Mouse (Mus musculus) MEL (cell line): Measurements from ENCODE around the gene Pttg1ip. TPM values are rescaled to one million over a fixed set of nuclear protein-coding genes. Genes with fewer than 3 reads are reported as not detected.
A peak's percentile ranks its signal among the peaks of the same experiment; 100 is the strongest.

Experiments
- DNase-seq: peaks from one replicate; pipeline ENCODE4 v3.0.0; 2011; ENCODE audit warnings: low read depth, low spot score
- H3K27ac ChIP-seq: 2 replicates; pipeline ENCODE4 v1.5.1; 2012; ENCODE audit warnings: low read depth, mild to moderate bottlenecking, control low read depth, low read length, moderate library complexity; ENCODE audit not compliant: control insufficient read depth
- H3K27me3 ChIP-seq, 2 experiments: fragments of 150-350 bp in 1 of 2; sonication (generic) in 1 of 2; 2 replicates each; pipeline ENCODE4 v1.6.1; 2012; ENCODE audit warnings: low read length in 2 of 2, mild to moderate bottlenecking in 2 of 2, improper control_type of control experiment in 1 of 2, moderate library complexity in 1 of 2; ENCODE audit not compliant: insufficient read depth in 2 of 2, control insufficient read depth in 1 of 2
- H3K36me3 ChIP-seq, 2 experiments: 2 replicates each; pipeline ENCODE4 v1.6.1; 2012 to 2014; ENCODE audit warnings: low read length in 2 of 2, improper control_type of control experiment in 1 of 2, inconsistent platforms in 1 of 2, mild to moderate bottlenecking in 1 of 2; ENCODE audit not compliant: insufficient read depth in 2 of 2, control insufficient read depth in 1 of 2
- H3K4me1 ChIP-seq, 2 experiments: fragments of 150-350 bp in 1 of 2; sonication (generic) in 1 of 2; 2 replicates each; pipeline ENCODE4 v1.6.1; 2012; ENCODE audit warnings: low read length in 2 of 2, improper control_type of control experiment in 1 of 2, mild to moderate bottlenecking in 1 of 2; ENCODE audit not compliant: insufficient read depth in 2 of 2, control insufficient read depth in 1 of 2
- H3K4me3 ChIP-seq, 2 experiments: fragments of 150-350 bp in 1 of 2; sonication (generic) in 1 of 2; 2 replicates each; pipeline ENCODE4 v1.5.1; 2012; ENCODE audit warnings: low read depth in 2 of 2, low read length in 2 of 2, mild to moderate bottlenecking in 2 of 2, moderate library complexity in 2 of 2, control low read depth in 1 of 2, improper control_type of control experiment in 1 of 2; ENCODE audit not compliant: control insufficient read depth in 1 of 2, insufficient read depth in 1 of 2
- H3K79me2 ChIP-seq: 2 replicates; pipeline ENCODE4 v1.6.1; 2012; ENCODE audit warnings: mild to moderate bottlenecking, low read length, moderate library complexity; ENCODE audit not compliant: control insufficient read depth, poor library complexity, insufficient read depth
- H3K9ac ChIP-seq: 2 replicates; pipeline ENCODE4 v1.6.1; 2012; ENCODE audit warnings: low read depth, mild to moderate bottlenecking, control low read depth, low read length, moderate library complexity; ENCODE audit not compliant: control insufficient read depth, poor library complexity, severe bottlenecking
- H3K9me3 ChIP-seq: fragments of 150-350 bp; sonication (generic); replicated peaks from 2 replicates; pipeline ENCODE4 v1.6.1; 2012; ENCODE audit warnings: mild to moderate bottlenecking, low read length, improper control_type of control experiment, moderate library complexity; ENCODE audit not compliant: insufficient read depth
- BHLHE40 ChIP-seq: IDR thresholded peaks from 2 replicates; pipeline ENCODE4 v1.6.1; 2012; ENCODE audit warnings: low read depth, mild to moderate bottlenecking, inconsistent platforms, low read length, improper control_type of control experiment, borderline replicate concordance
- CHD1 ChIP-seq: IDR thresholded peaks from 2 replicates; pipeline ENCODE4 v1.6.1; 2012; ENCODE audit warnings: low read depth, mild to moderate bottlenecking, inconsistent platforms, low read length, improper control_type of control experiment
- CHD2 ChIP-seq: IDR thresholded peaks from 2 replicates; pipeline ENCODE4 v1.6.1; 2011; ENCODE audit warnings: low read length, improper control_type of control experiment
- CTCF ChIP-seq, 3 experiments: IDR thresholded peaks in 2 of 3; conservative IDR thresholded peaks in 1 of 3; 2 replicates each; pipeline ENCODE4 v1.5.1; 2011 to 2012; ENCODE audit warnings: low read length in 3 of 3, low read depth in 2 of 3, mild to moderate bottlenecking in 2 of 3, improper control_type of control experiment in 1 of 3, inconsistent platforms in 1 of 3, mixed read lengths in 1 of 3, moderate library complexity in 1 of 3; ENCODE audit not compliant: control insufficient read depth in 1 of 3, insufficient read depth in 1 of 3, poor library complexity in 1 of 3, severe bottlenecking in 1 of 3
- E2F4 ChIP-seq: IDR thresholded peaks from 2 replicates; pipeline ENCODE4 v1.6.1; 2011; ENCODE audit warnings: low read depth, low read length, improper control_type of control experiment, borderline replicate concordance
- ELF1 ChIP-seq: IDR thresholded peaks from 2 replicates; pipeline ENCODE4 v1.6.1; 2014; ENCODE audit warnings: low read depth, mild to moderate bottlenecking, inconsistent platforms, low read length, improper control_type of control experiment, moderate library complexity
- EP300 ChIP-seq, 2 experiments: IDR thresholded peaks; 2 replicates each; pipeline ENCODE4 v1.6.1; 2011; ENCODE audit warnings: improper control_type of control experiment in 2 of 2, low read length in 2 of 2, low read depth in 1 of 2, mild to moderate bottlenecking in 1 of 2
- ETS1 ChIP-seq: IDR thresholded peaks from 2 replicates; pipeline ENCODE4 v1.6.1; 2012; ENCODE audit warnings: low read depth, mild to moderate bottlenecking, inconsistent platforms, low read length, improper control_type of control experiment, moderate library complexity
- GABPA ChIP-seq: IDR thresholded peaks from 2 replicates; pipeline ENCODE4 v1.6.1; 2012; ENCODE audit warnings: low read depth, mild to moderate bottlenecking, inconsistent platforms, low read length, improper control_type of control experiment, moderate library complexity
- GATA1 ChIP-seq: IDR thresholded peaks from 2 replicates; pipeline ENCODE4 v1.6.1; 2011; ENCODE audit warnings: low read depth, low read length, improper control_type of control experiment
- HCFC1 ChIP-seq: IDR thresholded peaks from 2 replicates; pipeline ENCODE4 v1.6.1; 2012; ENCODE audit warnings: low read depth, mild to moderate bottlenecking, inconsistent platforms, low read length, improper control_type of control experiment, moderate library complexity
- JUND ChIP-seq: IDR thresholded peaks from 2 replicates; pipeline ENCODE4 v1.6.1; 2011; ENCODE audit warnings: low read depth, mild to moderate bottlenecking, improper control_type of control experiment, low read length
- KAT2A ChIP-seq: conservative IDR thresholded peaks from 2 replicates; pipeline ENCODE4 v1.6.1; 2012; ENCODE audit warnings: low read depth, low read length, improper control_type of control experiment, inconsistent platforms
- MAFK ChIP-seq: IDR thresholded peaks from 2 replicates; pipeline ENCODE4 v1.6.1; 2011; ENCODE audit warnings: low read depth, mild to moderate bottlenecking, low read length, improper control_type of control experiment, borderline replicate concordance
- MAX ChIP-seq: IDR thresholded peaks from 2 replicates; pipeline ENCODE4 v1.6.1; 2011; ENCODE audit warnings: low read length, improper control_type of control experiment
- MAZ ChIP-seq: IDR thresholded peaks from 2 replicates; pipeline ENCODE4 v1.6.1; 2012; ENCODE audit warnings: low read depth, mild to moderate bottlenecking, inconsistent platforms, low read length, improper control_type of control experiment
- MEF2A ChIP-seq: IDR thresholded peaks from 2 replicates; pipeline ENCODE4 v1.6.1; 2014; ENCODE audit warnings: low read depth, mild to moderate bottlenecking, inconsistent platforms, low read length, improper control_type of control experiment; ENCODE audit not compliant: poor library complexity, insufficient replicate concordance, severe bottlenecking; ENCODE audit errors: extremely low read depth
- MXI1 ChIP-seq: IDR thresholded peaks from 2 replicates; pipeline ENCODE4 v1.6.1; 2011; ENCODE audit warnings: mild to moderate bottlenecking, low read depth, low read length, improper control_type of control experiment
- MYB ChIP-seq: IDR thresholded peaks from 2 replicates; pipeline ENCODE4 v1.6.1; 2011; ENCODE audit warnings: mild to moderate bottlenecking, low read depth, low read length, improper control_type of control experiment
- MYC ChIP-seq: IDR thresholded peaks from 2 replicates; pipeline ENCODE4 v1.6.1; 2011; ENCODE audit warnings: low read depth, mild to moderate bottlenecking, low read length, improper control_type of control experiment, moderate library complexity
- NELFE ChIP-seq: IDR thresholded peaks from 2 replicates; pipeline ENCODE4 v1.6.1; 2011; ENCODE audit warnings: low read depth, low read length, improper control_type of control experiment
- NRF1 ChIP-seq: IDR thresholded peaks from 2 replicates; pipeline ENCODE4 v1.6.1; 2014; ENCODE audit warnings: low read depth, mild to moderate bottlenecking, inconsistent platforms, low read length, improper control_type of control experiment, moderate library complexity; ENCODE audit not compliant: poor library complexity, insufficient read depth, severe bottlenecking
- POLR2A ChIP-seq, 2 experiments: IDR thresholded peaks; 2 replicates each; pipeline ENCODE4 v1.6.1; 2011 to 2012; ENCODE audit warnings: low read length in 2 of 2, mild to moderate bottlenecking in 2 of 2, control low read depth in 1 of 2, improper control_type of control experiment in 1 of 2, low read depth in 1 of 2, moderate library complexity in 1 of 2; ENCODE audit not compliant: control insufficient read depth in 1 of 2, insufficient read depth in 1 of 2, poor library complexity in 1 of 2
- POLR2AphosphoS2 ChIP-seq: IDR thresholded peaks from 2 replicates; pipeline ENCODE4 v1.6.1; 2011; ENCODE audit warnings: low read length, improper control_type of control experiment
- POLR2AphosphoS5 ChIP-seq: IDR thresholded peaks from 2 replicates; pipeline ENCODE4 v1.6.1; 2012; ENCODE audit warnings: low read depth, borderline replicate concordance, mild to moderate bottlenecking, inconsistent platforms, low read length, moderate library complexity, mixed read lengths
- RAD21 ChIP-seq: IDR thresholded peaks from 2 replicates; pipeline ENCODE4 v1.6.1; 2011; ENCODE audit warnings: mild to moderate bottlenecking, low read depth, low read length, improper control_type of control experiment
- RCOR1 ChIP-seq: IDR thresholded peaks from 2 replicates; pipeline ENCODE4 v1.6.1; 2012; ENCODE audit warnings: low read depth, mild to moderate bottlenecking, inconsistent platforms, low read length, improper control_type of control experiment
- SIN3A ChIP-seq: IDR thresholded peaks from 2 replicates; pipeline ENCODE4 v1.6.1; 2012; ENCODE audit warnings: low read length, improper control_type of control experiment, inconsistent platforms
- SMC3 ChIP-seq: IDR thresholded peaks from 2 replicates; pipeline ENCODE4 v1.6.1; 2011; ENCODE audit warnings: low read depth, low read length, improper control_type of control experiment
- TAL1 ChIP-seq: IDR thresholded peaks from 2 replicates; pipeline ENCODE4 v1.6.1; 2012; ENCODE audit warnings: mild to moderate bottlenecking, inconsistent platforms, low read length, moderate library complexity, mixed read lengths
- TBP ChIP-seq: IDR thresholded peaks from 2 replicates; pipeline ENCODE4 v1.8.0; 2011; ENCODE audit warnings: low read depth, low read length, improper control_type of control experiment
- TCF12 ChIP-seq: IDR thresholded peaks from 2 replicates; pipeline ENCODE4 v1.6.1; 2014; ENCODE audit warnings: low read depth, mild to moderate bottlenecking, inconsistent platforms, low read length, improper control_type of control experiment, moderate library complexity
- UBTF ChIP-seq: IDR thresholded peaks from 2 replicates; pipeline ENCODE4 v1.6.1; 2012; ENCODE audit warnings: low read depth, mild to moderate bottlenecking, inconsistent platforms, low read length, improper control_type of control experiment, moderate library complexity, borderline replicate concordance; ENCODE audit not compliant: insufficient read depth
- USF1 ChIP-seq: IDR thresholded peaks from 2 replicates; pipeline ENCODE4 v1.6.1; 2014; ENCODE audit warnings: low read depth, mild to moderate bottlenecking, inconsistent platforms, low read length, improper control_type of control experiment, moderate library complexity
- ZC3H11A ChIP-seq: IDR thresholded peaks from 2 replicates; pipeline ENCODE4 v1.6.1; 2012; ENCODE audit warnings: low read depth, mild to moderate bottlenecking, inconsistent platforms, low read length, improper control_type of control experiment
- ZKSCAN1 ChIP-seq: IDR thresholded peaks from 2 replicates; pipeline ENCODE4 v1.6.1; 2012; ENCODE audit warnings: low read depth, mild to moderate bottlenecking, inconsistent platforms, low read length, improper control_type of control experiment, moderate library complexity
- ZMIZ1 ChIP-seq: IDR thresholded peaks from 2 replicates; pipeline ENCODE4 v1.6.1; 2012; ENCODE audit warnings: low read depth, mild to moderate bottlenecking, inconsistent platforms, low read length, improper control_type of control experiment, moderate library complexity
- ZNF384 ChIP-seq: IDR thresholded peaks from 2 replicates; pipeline ENCODE4 v1.6.1; 2012; ENCODE audit warnings: low read depth, mild to moderate bottlenecking, inconsistent platforms, low read length, improper control_type of control experiment
- polyA plus RNA-seq, 2 experiments: library from polyadenylated mRNA; stranded (reverse) in 1 of 2; unstranded in 1 of 2; fragments of >175 nt in 1 of 2; fragments of >200 nt in 1 of 2; gene quantifications; 2 replicates each; pipeline versions ENCODE4 v1.2.1 to v1.2.4; 2012; ENCODE audit warnings: low replicate concordance in 2 of 2, low read depth in 1 of 2; ENCODE audit not compliant: insufficient read length in 2 of 2, insufficient read depth in 1 of 2, missing spikeins in 1 of 2
- total RNA-seq: library from RNA; depleted of rRNA; stranded (reverse); fragments of 300-350 nt; gene quantifications from 2 replicates; pipeline ENCODE4 v1.2.3, GENCODE M21; 2012

The Pttg1ip gene
- total and polyA plus RNA-seq, 3 experiments = 50.4 to 53.1 TPM; not detected in 1

DNA sequence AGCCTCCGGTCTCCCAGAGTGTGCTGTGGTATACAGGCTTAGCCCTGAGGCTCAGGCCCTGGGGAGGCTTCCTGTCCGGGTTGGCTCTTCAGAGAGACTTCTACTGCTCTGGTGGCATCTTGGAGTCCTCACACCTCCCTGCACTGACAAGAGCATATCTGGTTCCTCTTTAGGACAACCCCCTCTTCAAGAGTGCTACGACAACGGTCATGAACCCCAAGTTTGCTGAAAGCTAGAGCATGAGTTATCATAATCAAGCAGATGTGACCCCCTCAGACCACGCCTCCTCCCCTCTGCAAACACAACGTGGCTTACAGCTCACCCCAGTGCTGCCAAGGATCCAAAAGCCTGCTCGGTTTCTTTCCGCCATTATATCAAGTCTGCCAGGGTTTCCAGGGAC lies 16.5 kb upstream of the Pttg1ip start:
- peaks cover 7 to 30% of the 10 kb centered on the region in 2 experiments for H3K36me3 ChIP-seq
- H3K79me2 ChIP-seq = no peaks in the 10 kb centered on the region
- H3K4me1 ChIP-seq = peaks cover 25 to 52% of the 10 kb centered on the region in 2 experiments
- no peak overlapping the region for H3K4me3 ChIP-seq
- H3K9ac ChIP-seq = peak overlapping the region; percentile 15; the same call in 1 of the 2 replicates
- peak; percentile 94 for DNase-seq
- H3K9me3 ChIP-seq = no peaks in the 10 kb centered on the region
- peak overlapping the region; percentile 82 for H3K27ac ChIP-seq
- no peaks in the 10 kb centered on the region for H3K27me3 ChIP-seq
- TF ChIP-seq USF1 = no peak
- TF ChIP-seq POLR2AphosphoS5 = no peak
- no peak for TF ChIP-seq SMC3
- TF ChIP-seq POLR2AphosphoS2 = no peak
- no peak; the same call in 1 of the 2 replicates for TF ChIP-seq CHD2
- no peak for TF ChIP-seq E2F4
- no peak for TF ChIP-seq KAT2A
- TF ChIP-seq ZNF384 = no peak
- TF ChIP-seq MEF2A = no peak
- TF ChIP-seq MAZ = peak; percentile 63; the same call in 1 of the 2 replicates
- no peak for TF ChIP-seq MYB
- TF ChIP-seq POLR2A (IDR thresholded peaks at IDR 0.05; ENCODE audit: control insufficient read depth in 1 of 2, insufficient read depth in 1 of 2, low read depth in 1 of 2, low read length in 2 of 2, poor library complexity in 1 of 2) = peak in 1 of 2 experiments; percentile 42; a peak in 1 of 4 replicates
- no peak for TF ChIP-seq NELFE
- TF ChIP-seq ZKSCAN1 = no peak
- TF ChIP-seq HCFC1 = no peak
- TF ChIP-seq MAFK = no peak
- no peak for TF ChIP-seq GABPA
- TF ChIP-seq ELF1 = no peak
- peak; percentile 88 for TF ChIP-seq MYC
- TF ChIP-seq RCOR1 = 0 out of 2 replicates have a peak, but pooled peaks have one; percentile 20
- peak; percentile 61 for TF ChIP-seq GATA1
- peak; percentile 80 for TF ChIP-seq MAX
- TF ChIP-seq JUND = no peak
- peak; percentile 59 to 82; a peak in 3 of 4 replicates for TF ChIP-seq EP300 (IDR thresholded peaks at IDR 0.05; ENCODE audit: low read depth in 1 of 2, low read length in 2 of 2)
- peak; percentile 77 for TF ChIP-seq TCF12
- TF ChIP-seq BHLHE40 = no peak
- TF ChIP-seq UBTF = no peak
- TF ChIP-seq MXI1 = peak; percentile 80
- TF ChIP-seq NRF1 = no peak
- no peak for TF ChIP-seq ZMIZ1
- peak; percentile 88 for TF ChIP-seq TAL1
- TF ChIP-seq ETS1 = peak; percentile 53; the same call in 1 of the 2 replicates
- TF ChIP-seq SIN3A = peak; percentile 78
- TF ChIP-seq CTCF (IDR thresholded peaks at IDR 0.05 in 2 of 3, conservative IDR thresholded peaks at IDR 0.05 in 1 of 3; ENCODE audit: control insufficient read depth in 1 of 3, insufficient read depth in 1 of 3, low read depth in 2 of 3, low read length in 3 of 3, poor library complexity in 1 of 3, severe bottlenecking in 1 of 3) = no peak
- TF ChIP-seq RAD21 = no peak
- peak; percentile 82 for TF ChIP-seq TBP
- no peak for TF ChIP-seq ZC3H11A
- no peak for TF ChIP-seq CHD1
